Mouse (Mus musculus): Measurements from ENCODE around the gene Zfp444. TPM values are rescaled to one million over a fixed set of nuclear protein-coding genes. Genes with fewer than 3 reads are reported as not detected.
A peak's percentile ranks its signal among the peaks of the same experiment; 100 is the strongest.

Zfp444 gene
- total RNA-seq, 2 experiments from 2014 or later = 7.4 to 9.1 TPM

DNA sequence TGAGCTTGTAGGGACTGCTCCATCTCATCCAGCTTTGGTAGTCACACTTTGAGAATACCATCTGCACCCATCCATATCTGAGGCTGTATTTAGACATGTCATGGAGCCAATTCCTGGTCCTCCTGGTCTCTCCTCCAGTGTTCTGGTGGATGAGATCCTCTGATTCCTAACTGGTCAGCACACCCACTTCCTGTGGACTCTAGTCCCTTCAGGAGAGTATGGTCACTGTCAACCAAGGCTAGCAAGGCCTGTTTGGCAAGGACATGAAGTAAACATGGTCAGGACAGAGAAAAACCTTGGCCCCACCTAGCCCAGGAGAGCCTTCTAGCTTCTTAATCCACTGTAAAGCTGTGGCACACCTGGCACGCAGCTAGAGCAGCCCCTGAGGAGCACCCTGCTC, 20.8 kb upstream of the Zfp444 start:
- intact Hi-C loops (cut with DNase I) = no loop called here
- H3K4me3 ChIP-seq = peak overlapping the region; percentile 1; the same call in 1 of the 2 replicates
- peak overlapping the region; percentile 99 for H3K27ac ChIP-seq
- no peak for TF ChIP-seq CTCF (IDR thresholded peaks at IDR 0.05)
- DNase-seq = no peak

GRCm38 (mm10) chr7:6152036-6152435, 20.0 kb upstream of the Zfp444 start:
- H3K27ac ChIP-seq = peak overlapping the region; percentile 99
- DNase-seq = peak; percentile 77
- no peak for TF ChIP-seq CTCF (IDR thresholded peaks at IDR 0.05)
- H3K4me3 ChIP-seq = no peak overlapping the region
- intact Hi-C loops (cut with DNase I) = no loop called here

DNA sequence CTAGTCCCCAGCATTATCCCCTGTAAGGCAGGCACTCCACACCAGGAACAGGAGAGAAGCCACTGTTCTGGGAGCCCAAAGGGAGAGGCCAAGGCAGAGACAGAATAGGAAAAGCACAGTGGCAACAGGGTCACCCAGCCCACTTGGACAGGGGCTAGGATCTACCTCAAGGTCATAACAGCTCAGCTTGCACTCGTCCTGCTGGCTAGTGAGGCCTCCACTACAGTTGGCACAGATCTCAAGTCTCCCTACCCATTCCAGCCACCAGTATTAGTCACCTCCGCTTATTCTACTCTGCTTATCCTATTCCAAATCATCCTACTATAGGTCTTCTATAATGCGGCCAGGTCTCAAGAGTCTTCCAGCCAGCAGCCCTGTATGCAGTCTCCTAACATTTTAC, 18.9 kb upstream of the Zfp444 start:
- peak; percentile 33 for DNase-seq
- Histone ChIP-seq H3K27ac (peak overlapping the region; percentile 99), H3K4me3 (peak overlapping the region; percentile 99)
- intact Hi-C loops (cut with DNase I) = no loop called here
- no peak for TF ChIP-seq CTCF (IDR thresholded peaks at IDR 0.05)

DNA sequence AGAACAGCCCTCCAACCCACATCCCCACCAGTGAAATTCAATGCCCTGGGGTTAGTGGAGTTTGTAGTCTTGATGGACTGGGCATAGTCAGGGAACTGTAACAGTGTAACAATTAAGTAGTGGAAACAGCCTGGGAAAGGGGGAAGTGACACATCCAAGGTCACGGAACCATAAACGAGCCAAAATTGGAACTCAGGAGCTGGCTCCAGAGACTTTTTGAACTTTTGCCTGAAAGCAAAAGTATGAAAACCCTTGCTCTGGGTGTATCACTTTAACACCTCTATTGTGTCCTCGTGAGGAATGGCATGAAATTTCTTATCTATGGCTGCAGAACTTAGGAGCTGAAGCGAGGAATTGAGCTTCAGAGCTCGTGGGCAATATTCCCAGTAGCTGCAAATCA, 17.9 kb upstream of the Zfp444 start:
- no peak for TF ChIP-seq CTCF (IDR thresholded peaks at IDR 0.05)
- peak overlapping the region; percentile 99 for H3K27ac ChIP-seq
- intact Hi-C loops (cut with DNase I) = no loop called here
- H3K4me3 ChIP-seq = peak overlapping the region; percentile 99
- DNase-seq = no peak

DNA sequence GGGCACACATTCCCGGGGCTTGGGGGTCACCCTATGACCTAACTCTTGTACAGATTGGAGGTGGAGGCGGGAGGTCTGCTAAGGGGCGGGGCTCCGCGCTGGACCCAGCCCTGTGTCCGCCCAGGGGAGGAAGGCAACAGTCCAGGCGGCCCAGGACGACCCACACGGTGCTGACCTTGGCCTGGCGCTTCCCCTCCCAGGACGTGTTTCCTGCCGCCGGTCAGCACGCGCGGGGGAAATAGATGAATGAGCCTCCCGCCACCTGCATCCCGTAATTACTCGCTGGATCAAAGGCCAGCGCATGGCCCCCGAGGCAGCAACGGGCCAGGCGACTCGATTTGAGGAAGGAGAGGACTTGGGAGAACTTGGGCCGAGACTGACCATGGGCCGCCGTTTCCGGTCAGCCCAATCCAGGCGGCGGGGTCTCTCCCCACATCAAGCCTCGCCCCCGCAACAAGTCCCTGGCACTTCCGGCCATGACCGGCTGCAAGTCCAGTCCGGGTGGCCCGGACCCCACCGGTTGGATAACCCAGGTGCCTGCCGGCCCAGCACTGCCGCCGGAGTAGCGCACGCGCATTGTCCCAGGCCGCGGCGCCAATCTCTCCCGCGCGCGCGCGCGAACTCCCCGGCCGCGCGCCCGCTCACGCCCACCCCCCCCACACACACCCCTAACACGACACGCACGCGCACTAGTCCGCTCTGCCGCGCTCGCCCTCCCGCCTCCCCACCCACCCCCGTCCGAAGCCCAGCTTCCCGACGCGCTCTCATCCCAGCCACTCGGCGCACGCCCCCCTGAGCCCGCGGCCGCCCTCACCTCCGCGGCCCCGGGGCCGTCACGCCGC, 16.8 kb upstream of the Zfp444 start:
- Histone ChIP-seq H3K27ac (peak overlapping the region; percentile 99), H3K4me3 (peak overlapping the region; percentile 99)
- TF ChIP-seq CTCF (IDR thresholded peaks at IDR 0.05) = no peak
- peak; percentile 92 for DNase-seq
- intact Hi-C loops (cut with DNase I) = no loop called here

DNA sequence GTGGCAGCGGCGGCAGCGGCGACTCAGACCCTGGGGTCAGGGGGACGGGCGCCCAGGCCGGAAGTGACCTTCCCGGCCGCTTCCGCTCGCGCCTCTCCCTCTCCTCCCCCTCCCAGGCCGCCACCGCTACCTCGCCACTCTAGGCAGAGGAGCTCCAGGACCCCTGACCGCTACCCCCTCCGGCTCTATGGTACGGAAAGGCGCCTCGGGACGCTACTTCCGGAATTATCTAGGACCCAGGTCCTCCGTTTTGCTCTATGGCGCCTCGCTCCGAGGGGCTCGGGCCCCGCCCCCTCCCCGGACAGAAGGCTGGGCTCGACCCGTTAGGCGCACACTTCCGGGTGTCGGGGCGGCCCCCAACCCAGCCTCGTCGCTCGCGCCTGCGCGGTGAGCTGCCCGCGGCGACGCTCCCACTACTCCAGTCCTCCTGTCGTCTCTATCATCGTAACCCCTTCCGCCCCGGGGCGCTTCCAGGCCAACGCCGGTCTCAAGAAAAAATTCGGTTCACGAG, 16.1 kb upstream of the Zfp444 start, which contains the start of gene Zfp787:
Gene Zfp787, minus strand, starts transcription at position 97 of the 511 bp plus-strand sequence.
- DNase-seq = peak; percentile 99
- peak within 1 kb of the TSS; percentile 99 for H3K27ac ChIP-seq
- H3K4me3 ChIP-seq = peak within 1 kb of the TSS; percentile 99
- intact Hi-C loops (cut with DNase I) = loop anchor here (2.0 kb wide), 1 partner anchor 15 kb away; no protein-coding TSS in a partner anchor
- TF ChIP-seq CTCF (IDR thresholded peaks at IDR 0.05) = no peak

DNA sequence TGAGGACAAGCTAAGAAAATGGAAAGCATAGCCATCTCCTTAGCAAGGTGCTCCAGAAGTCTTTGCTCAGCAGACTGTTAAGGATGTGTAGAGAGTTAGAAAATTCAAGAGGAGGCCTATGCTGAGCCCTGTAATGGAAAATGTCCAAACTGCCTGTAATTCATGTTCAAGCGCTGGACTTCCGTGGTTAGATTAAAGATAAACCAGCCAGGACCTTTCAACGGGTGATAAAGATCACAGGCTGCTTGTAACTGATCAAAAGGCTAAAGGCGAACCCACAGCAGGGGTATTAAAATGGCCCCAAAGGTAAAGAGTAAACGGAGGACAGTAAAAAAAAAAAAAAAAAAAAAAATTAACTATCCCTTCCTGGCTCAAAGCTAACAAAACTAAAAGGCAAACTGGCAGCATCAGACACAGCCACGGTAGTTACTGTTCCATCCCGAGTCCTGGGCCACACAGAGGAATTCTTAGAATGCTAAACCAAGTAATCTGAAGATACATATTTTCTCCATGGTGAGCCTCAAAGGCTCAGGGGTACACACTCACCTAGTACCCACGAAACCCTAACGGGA, 15.0 kb upstream of the Zfp444 start:
- no peak for DNase-seq
- H3K4me3 ChIP-seq = peak overlapping the region; percentile 99
- intact Hi-C loops (cut with DNase I) = loop anchor here (2.0 kb wide), 1 partner anchor 14 kb away; no protein-coding TSS in a partner anchor
- peak overlapping the region; percentile 99 for H3K27ac ChIP-seq
- TF ChIP-seq CTCF (IDR thresholded peaks at IDR 0.05) = no peak

DNA sequence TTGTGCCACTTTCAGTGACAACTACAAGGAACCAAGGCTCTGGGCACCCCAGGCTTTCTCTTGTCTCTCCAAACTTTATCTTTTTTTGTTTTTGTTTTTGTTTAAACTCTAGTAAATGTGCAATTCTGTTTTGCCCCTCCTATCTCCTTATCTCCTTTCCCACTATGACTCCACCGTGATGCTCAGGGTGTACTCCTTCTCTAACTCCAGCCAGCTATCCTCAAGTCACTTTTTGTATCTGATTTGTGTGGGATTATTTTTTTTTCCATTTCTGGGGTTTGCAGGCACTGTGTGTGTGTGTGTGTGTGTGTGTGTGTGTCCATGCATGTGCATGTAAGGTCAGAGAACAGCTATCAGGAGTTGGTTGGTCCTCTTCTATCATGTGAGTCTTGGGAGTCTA, 14.5 kb upstream of the Zfp444 start:
- DNase-seq = no peak
- Histone ChIP-seq H3K27ac (peak overlapping the region; percentile 99), H3K4me3 (peak overlapping the region; percentile 99)
- no peak for TF ChIP-seq CTCF (IDR thresholded peaks at IDR 0.05)
- intact Hi-C loops (cut with DNase I) = loop anchor here (2.0 kb wide), 1 partner anchor 13 kb away; no protein-coding TSS in a partner anchor

GRCm38 (mm10) chr7:6159604-6160003, 12.4 kb upstream of the Zfp444 start:
- TF ChIP-seq CTCF (IDR thresholded peaks at IDR 0.05) = no peak
- Histone ChIP-seq H3K27ac (no peak overlapping the region), H3K4me3 (no peak overlapping the region)
- no peak for DNase-seq
- intact Hi-C loops (cut with DNase I) = no loop called here

GRCm38 (mm10) chr7:6161541-6161940, 10.5 kb upstream of the Zfp444 start:
- intact Hi-C loops (cut with DNase I) = no loop called here
- DNase-seq = no peak
- Histone ChIP-seq H3K27ac (no peak overlapping the region), H3K4me3 (no peak overlapping the region)
- no peak for TF ChIP-seq CTCF (IDR thresholded peaks at IDR 0.05)

- TF ChIP-seq CTCF (IDR thresholded peaks at IDR 0.05) = no peak
- H3K4me3 ChIP-seq = no peak overlapping the region
- no peak overlapping the region for H3K27ac ChIP-seq
- intact Hi-C loops (cut with DNase I) = no loop called here
- DNase-seq = no peak
Measured at GRCm38 (mm10) chr7:6162172-6162571, 9.9 kb upstream of the Zfp444 start.

GRCm38 (mm10) chr7:6164671-6165070, 7.4 kb upstream of the Zfp444 start:
- no peak for TF ChIP-seq CTCF (IDR thresholded peaks at IDR 0.05)
- Histone ChIP-seq H3K4me3 (no peak overlapping the region), H3K27ac (no peak overlapping the region)
- intact Hi-C loops (cut with DNase I) = no loop called here
- DNase-seq = no peak

DNA sequence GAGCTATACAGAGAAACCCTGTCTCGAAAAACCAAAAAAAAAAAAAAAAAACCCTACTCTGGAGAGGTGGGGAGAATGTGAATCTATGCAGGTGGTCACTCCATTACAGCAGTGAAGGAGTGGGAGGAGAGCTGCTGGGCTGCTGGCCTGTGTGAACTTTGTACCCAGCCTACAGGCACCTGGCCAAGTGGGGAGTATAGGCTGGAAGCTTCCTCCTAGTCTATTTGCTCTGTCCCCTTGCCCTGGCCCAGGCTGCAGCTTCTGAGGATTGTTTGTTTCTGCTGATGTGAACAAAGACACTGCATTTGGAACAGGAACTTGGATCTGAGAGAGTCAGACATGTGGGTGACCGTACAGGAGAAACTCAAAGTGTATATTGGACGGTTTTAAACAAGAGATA, 2.6 kb upstream of the Zfp444 start:
- no peak overlapping the region for H3K27ac ChIP-seq
- no peak for TF ChIP-seq CTCF (IDR thresholded peaks at IDR 0.05)
- H3K4me3 ChIP-seq = no peak overlapping the region
- intact Hi-C loops (cut with DNase I) = no loop called here
- DNase-seq = no peak
